Mouse (Mus musculus): ENCODE results near the gene Wdr70. TPM values are rescaled to one million over a fixed set of nuclear protein-coding genes. Genes with fewer than 3 reads are reported as not detected.

The Wdr70 gene
- polyA plus RNA-seq, 1 experiment from 2014 or later = 69.6 TPM

- WGBS = 91% methylated on average over 3 of the region's 3 CpGs
- no peaks in the 10 kb centered on the region; the same call in 1 of the 2 replicates for H3K36me3 ChIP-seq (ENCODE audit: control insufficient read depth, insufficient read depth, low read length)
These were observed 47.8 kb downstream of the Wdr70 start for GRCm38 (mm10) chr15:8051177-8051576.

GRCm38 (mm10) chr15:8039834-8040233 lies 59.2 kb downstream of the Wdr70 start:
- H3K27me3 ChIP-seq (ENCODE audit: control insufficient read depth, insufficient read depth, low read length) = no peaks in the 10 kb centered on the region
- no peak for DNase-seq (ENCODE audit: low spot score)
- ATAC-seq (replicated peaks; ENCODE audit: low FRiP score) = no peak
- H3K4me1 ChIP-seq (replicated peaks; ENCODE audit: control insufficient read depth, insufficient read depth, low read length) = no peaks in the 10 kb centered on the region
- H3K9me3 ChIP-seq (ENCODE audit: control insufficient read depth, low read length) = no peaks in the 10 kb centered on the region
- 76% methylated on average over 4 of the region's 4 CpGs for WGBS
- H3K9ac ChIP-seq (ENCODE audit: low read length) = no peak overlapping the region
- no peaks in the 10 kb centered on the region for H3K36me3 ChIP-seq (ENCODE audit: control insufficient read depth, insufficient read depth, low read length)
- no peak overlapping the region for H3K27ac ChIP-seq (ENCODE audit: low read depth, low read length)
- no peak overlapping the region for H3K4me2 ChIP-seq (ENCODE audit: low read depth, low read length, severe bottlenecking)
- no peak overlapping the region for H3K4me3 ChIP-seq (ENCODE audit: low read depth, low read length)

More at GRCm38 (mm10) chr15:8051177-8051576, 47.8 kb downstream of the Wdr70 start:
- no peak overlapping the region for H3K4me2 ChIP-seq (ENCODE audit: low read depth, low read length, severe bottlenecking)
- no peak for ATAC-seq (replicated peaks; ENCODE audit: low FRiP score)
- no peaks in the 10 kb centered on the region for H3K9me3 ChIP-seq (ENCODE audit: control insufficient read depth, low read length)
- DNase-seq (ENCODE audit: low spot score) = no peak
- no peak overlapping the region for H3K27ac ChIP-seq (ENCODE audit: low read depth, low read length)
- H3K4me3 ChIP-seq (ENCODE audit: low read depth, low read length) = no peak overlapping the region
- no peaks in the 10 kb centered on the region for H3K4me1 ChIP-seq (replicated peaks; ENCODE audit: control insufficient read depth, insufficient read depth, low read length)
- no peaks in the 10 kb centered on the region for H3K27me3 ChIP-seq (ENCODE audit: control insufficient read depth, insufficient read depth, low read length)
- no peak overlapping the region for H3K9ac ChIP-seq (ENCODE audit: low read length)

- ATAC-seq (replicated peaks; ENCODE audit: low FRiP score) = no peak
- Histone ChIP-seq H3K9ac (ENCODE audit: low read length) (no peak overlapping the region), H3K4me3 (ENCODE audit: low read depth, low read length) (no peak overlapping the region), H3K27ac (ENCODE audit: low read depth, low read length) (no peak overlapping the region), H3K9me3 (ENCODE audit: control insufficient read depth, low read length) (no peaks in the 10 kb centered on the region), H3K36me3 (ENCODE audit: control insufficient read depth, insufficient read depth, low read length) (no peaks in the 10 kb centered on the region), H3K4me1 (replicated peaks; ENCODE audit: control insufficient read depth, insufficient read depth, low read length) (no peaks in the 10 kb centered on the region), H3K27me3 (ENCODE audit: control insufficient read depth, insufficient read depth, low read length) (no peaks in the 10 kb centered on the region), H3K4me2 (ENCODE audit: low read depth, low read length, severe bottlenecking) (no peak overlapping the region)
- WGBS = 90% methylated on average over 5 of the region's 5 CpGs
- no peak for DNase-seq (ENCODE audit: low spot score)
These were observed 60.6 kb downstream of the Wdr70 start for GRCm38 (mm10) chr15:8038457-8038856.

- ATAC-seq (replicated peaks; ENCODE audit: low FRiP score) = no peak
- Histone ChIP-seq H3K27me3 (ENCODE audit: control insufficient read depth, insufficient read depth, low read length) (no peaks in the 10 kb centered on the region), H3K27ac (ENCODE audit: low read depth, low read length) (no peak overlapping the region), H3K4me2 (ENCODE audit: low read depth, low read length, severe bottlenecking) (no peak overlapping the region), H3K4me3 (ENCODE audit: low read depth, low read length) (no peak overlapping the region), H3K9ac (ENCODE audit: low read length) (no peak overlapping the region), H3K9me3 (ENCODE audit: control insufficient read depth, low read length) (no peaks in the 10 kb centered on the region), H3K4me1 (replicated peaks; ENCODE audit: control insufficient read depth, insufficient read depth, low read length) (no peaks in the 10 kb centered on the region), H3K36me3 (ENCODE audit: control insufficient read depth, insufficient read depth, low read length) (peaks cover 2% of the 10 kb centered on the region; the same call in 1 of the 2 replicates)
- 74% methylated on average over 3 of the region's 3 CpGs for WGBS
- no peak for DNase-seq (ENCODE audit: low spot score)
These were observed 61.2 kb downstream of the Wdr70 start for GRCm38 (mm10) chr15:8037825-8038224.

GRCm38 (mm10) chr15:8031211-8031610 lies 67.8 kb downstream of the Wdr70 start:
- peaks cover 2% of the 10 kb centered on the region; the same call in 1 of the 2 replicates for H3K36me3 ChIP-seq (ENCODE audit: control insufficient read depth, insufficient read depth, low read length)
- H3K4me2 ChIP-seq (ENCODE audit: low read depth, low read length, severe bottlenecking) = no peak overlapping the region
- no peaks in the 10 kb centered on the region for H3K9me3 ChIP-seq (ENCODE audit: control insufficient read depth, low read length)
- no peaks in the 10 kb centered on the region for H3K4me1 ChIP-seq (replicated peaks; ENCODE audit: control insufficient read depth, insufficient read depth, low read length)
- H3K4me3 ChIP-seq (ENCODE audit: low read depth, low read length) = no peak overlapping the region
- H3K27me3 ChIP-seq (ENCODE audit: control insufficient read depth, insufficient read depth, low read length) = no peaks in the 10 kb centered on the region
- H3K9ac ChIP-seq (ENCODE audit: low read length) = no peak overlapping the region
- DNase-seq (ENCODE audit: low spot score) (no peak), ATAC-seq (replicated peaks; ENCODE audit: low FRiP score) (no peak)
- H3K27ac ChIP-seq (ENCODE audit: low read depth, low read length) = no peak overlapping the region
- WGBS = 93% methylated on average over 7 of the region's 7 CpGs

DNA sequence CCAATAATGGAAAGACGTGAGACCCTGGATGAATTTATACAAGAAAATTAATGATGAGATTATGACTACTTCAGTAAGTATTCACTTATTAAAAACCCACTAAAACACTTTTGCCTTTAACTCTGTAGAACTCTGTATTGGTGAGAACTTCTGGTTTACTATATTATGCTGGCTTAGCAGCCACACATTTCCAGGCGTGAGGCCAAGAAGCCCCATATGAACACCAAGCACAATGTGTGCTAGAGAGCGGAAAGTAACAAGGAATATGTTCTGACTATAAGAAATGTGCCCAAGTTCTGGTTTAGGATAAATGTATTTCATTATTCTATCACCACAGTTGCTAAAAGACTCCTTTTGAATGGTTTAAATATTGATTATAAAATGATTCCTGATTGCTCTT lies 68.4 kb downstream of the Wdr70 start:
- Histone ChIP-seq H3K9me3 (ENCODE audit: control insufficient read depth, low read length) (no peaks in the 10 kb centered on the region), H3K36me3 (ENCODE audit: control insufficient read depth, insufficient read depth, low read length) (peaks cover 2% of the 10 kb centered on the region; the same call in 1 of the 2 replicates), H3K27ac (ENCODE audit: low read depth, low read length) (no peak overlapping the region), H3K27me3 (ENCODE audit: control insufficient read depth, insufficient read depth, low read length) (no peaks in the 10 kb centered on the region), H3K4me2 (ENCODE audit: low read depth, low read length, severe bottlenecking) (no peak overlapping the region), H3K4me1 (replicated peaks; ENCODE audit: control insufficient read depth, insufficient read depth, low read length) (no peaks in the 10 kb centered on the region), H3K4me3 (ENCODE audit: low read depth, low read length) (no peak overlapping the region), H3K9ac (ENCODE audit: low read length) (no peak overlapping the region)
- 91% methylated on average over 3 of the region's 3 CpGs for WGBS
- no peak for DNase-seq (ENCODE audit: low spot score)
- ATAC-seq (replicated peaks; ENCODE audit: low FRiP score) = no peak

- Histone ChIP-seq H3K27me3 (ENCODE audit: control insufficient read depth, insufficient read depth, low read length) (no peaks in the 10 kb centered on the region), H3K36me3 (ENCODE audit: control insufficient read depth, insufficient read depth, low read length) (no peaks in the 10 kb centered on the region), H3K4me1 (replicated peaks; ENCODE audit: control insufficient read depth, insufficient read depth, low read length) (no peaks in the 10 kb centered on the region), H3K4me3 (ENCODE audit: low read depth, low read length) (no peak overlapping the region), H3K27ac (ENCODE audit: low read depth, low read length) (no peak overlapping the region), H3K4me2 (ENCODE audit: low read depth, low read length, severe bottlenecking) (no peak overlapping the region), H3K9me3 (ENCODE audit: control insufficient read depth, low read length) (no peaks in the 10 kb centered on the region), H3K9ac (ENCODE audit: low read length) (no peak overlapping the region)
- DNase-seq (ENCODE audit: low spot score) = no peak
- no peak for ATAC-seq (replicated peaks; ENCODE audit: low FRiP score)
- WGBS = 95% methylated on average over 2 of the region's 2 CpGs
These were observed 71.5 kb downstream of the Wdr70 start for GRCm38 (mm10) chr15:8027503-8027902.

- no peak for DNase-seq (ENCODE audit: low spot score)
- H3K9ac ChIP-seq (ENCODE audit: low read length) = no peak overlapping the region
- H3K27me3 ChIP-seq (ENCODE audit: control insufficient read depth, insufficient read depth, low read length) = no peaks in the 10 kb centered on the region
- no peaks in the 10 kb centered on the region for H3K4me1 ChIP-seq (replicated peaks; ENCODE audit: control insufficient read depth, insufficient read depth, low read length)
- 92% methylated on average over 7 of the region's 7 CpGs for WGBS
- no peak for ATAC-seq (replicated peaks; ENCODE audit: low FRiP score)
- no peak overlapping the region for H3K27ac ChIP-seq (ENCODE audit: low read depth, low read length)
- H3K4me3 ChIP-seq (ENCODE audit: low read depth, low read length) = no peak overlapping the region
- no peak overlapping the region for H3K4me2 ChIP-seq (ENCODE audit: low read depth, low read length, severe bottlenecking)
- H3K9me3 ChIP-seq (ENCODE audit: control insufficient read depth, low read length) = no peaks in the 10 kb centered on the region
- no peaks in the 10 kb centered on the region for H3K36me3 ChIP-seq (ENCODE audit: control insufficient read depth, insufficient read depth, low read length)
These were observed 87.6 kb downstream of the Wdr70 start for GRCm38 (mm10) chr15:8011418-8011817.

DNA sequence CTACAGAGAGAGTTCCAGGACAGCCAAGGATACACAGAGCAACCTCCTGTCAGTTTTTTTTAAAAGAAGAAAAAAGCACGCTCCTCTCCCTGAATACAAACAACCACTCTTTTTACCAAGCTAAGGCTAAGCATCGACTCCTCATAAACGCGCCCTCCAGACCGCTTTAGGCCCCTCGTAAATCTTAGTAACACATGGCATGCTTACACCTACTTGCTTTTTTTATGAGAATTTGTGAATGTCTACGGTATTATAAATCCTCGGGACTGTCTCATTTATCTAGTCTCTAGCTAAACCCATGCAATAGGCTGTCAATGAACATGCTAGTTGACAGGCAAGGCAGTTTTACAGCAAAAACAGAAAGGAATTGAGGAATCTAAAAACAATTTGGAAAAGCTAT lies 91.6 kb downstream of the Wdr70 start:
- H3K36me3 ChIP-seq (ENCODE audit: control insufficient read depth, insufficient read depth, low read length) = no peaks in the 10 kb centered on the region
- no peak overlapping the region for H3K4me3 ChIP-seq (ENCODE audit: low read depth, low read length)
- H3K9me3 ChIP-seq (ENCODE audit: control insufficient read depth, low read length) = no peaks in the 10 kb centered on the region

More for the DNA sequence above, 91.6 kb downstream of the Wdr70 start:
- Histone ChIP-seq H3K27ac (ENCODE audit: low read depth, low read length) (no peak overlapping the region), H3K9ac (ENCODE audit: low read length) (no peak overlapping the region), H3K4me2 (ENCODE audit: low read depth, low read length, severe bottlenecking) (no peak overlapping the region), H3K4me1 (replicated peaks; ENCODE audit: control insufficient read depth, insufficient read depth, low read length) (no peaks in the 10 kb centered on the region), H3K27me3 (ENCODE audit: control insufficient read depth, insufficient read depth, low read length) (no peaks in the 10 kb centered on the region)
- 94% methylated on average over 8 of the region's 8 CpGs for WGBS
- DNase-seq (ENCODE audit: low spot score) (no peak), ATAC-seq (replicated peaks; ENCODE audit: low FRiP score) (no peak)

Measured in forebrain, embryonic 11.5 days (tissue).